ENCODE assay signal across 10 mouse cellular contexts in genomic region chr3:105711741-105712140, GRCm38 (mm10). TPM values are rescaled to one million over a fixed set of nuclear protein-coding genes. Genes with fewer than 3 reads are reported as not detected.
A peak's percentile ranks its signal among the peaks of the same experiment; 100 is the strongest.
DNase-seq lines count a peak whose midpoint lies in the region; ATAC-seq and TF ChIP-seq lines count a peak whose summit lies in the region.
"Had no signal": no experiment of that assay in that cellular context is flagged by ENCODE, and none has a peak within 500 bp of the region (broad histone marks: within the 10 kb centered on the region; RNA-seq: fewer than 3 reads in every experiment).

No protein-coding gene starts in this region.

- H3K9ac ChIP-seq in hindbrain, postnatal 0 days (replicated peaks; ENCODE audit: low read length) = no peak overlapping the region
- H3K9ac ChIP-seq: liver, embryonic 14.5 days had no signal

- TF ChIP-seq CTCF in layer of hippocampus, adult 2 months (conservative IDR thresholded peaks at IDR 0.05) = no peak
- TF ChIP-seq CTCF in hindbrain, postnatal 0 days (IDR thresholded peaks at IDR 0.05; ENCODE audit: low read depth) = no peak
- TF ChIP-seq CTCF in thymus, adult 2 months (IDR thresholded peaks at IDR 0.05; ENCODE audit: borderline replicate concordance, control insufficient read depth, extremely low read depth, insufficient read depth, low read length, poor library complexity) = no peak

- no peaks in the 10 kb centered on the region for H3K9me3 ChIP-seq in hindbrain, postnatal 0 days (ENCODE audit: low read length)

- H3K27ac ChIP-seq in layer of hippocampus, adult 2 months = peak overlapping the region; percentile 52; the same call in 1 of the 2 replicates
- peak overlapping the region; percentile 54; the same call in 1 of the 2 replicates for H3K27ac ChIP-seq in hindbrain, postnatal 0 days
- no peak overlapping the region for H3K27ac ChIP-seq in thymus, adult 2 months (ENCODE audit: control insufficient read depth, insufficient read depth, low read length)
- H3K27ac ChIP-seq: liver, embryonic 14.5 days had no signal

- no peaks in the 10 kb centered on the region for H3K36me3 ChIP-seq in hindbrain, postnatal 0 days (ENCODE audit: insufficient read depth, low read length)
- no peaks in the 10 kb centered on the region; the same call in 1 of the 2 replicates for H3K36me3 ChIP-seq in thymus, adult 2 months (ENCODE audit: control insufficient read depth, insufficient read depth, low read length)

- peak; percentile 53 for ATAC-seq in hindbrain, postnatal 0 days
- ATAC-seq: activated CD4-positive, CD25-positive, alpha-beta regulatory T cell, adult 4 months; inflammation-experienced regulatory T-cells, adult 6 months had no signal

- peaks cover 27% of the 10 kb centered on the region for H3K4me1 ChIP-seq in hindbrain, postnatal 0 days (ENCODE audit: insufficient read depth, low read length)
- H3K4me1 ChIP-seq in thymus, adult 2 months (replicated peaks; ENCODE audit: control insufficient read depth, insufficient read depth, low read length) = no peaks in the 10 kb centered on the region

- DNase-seq in layer of hippocampus, adult 2 months (ENCODE audit: low spot score in 2 of 2) = no peak
- DNase-seq in layer of hippocampus, postnatal 25 days (ENCODE audit: extremely low spot score in 1 of 2, low spot score in 1 of 2) = no peak
- peak; percentile 84 to 89 for DNase-seq in cerebellum, postnatal 10 days
- DNase-seq in gastrocnemius, adult 8-10 months (ENCODE audit: low spot score in 2 of 2) = peak; percentile 54 to 72
- peak; percentile 64 for DNase-seq in hindbrain, postnatal 0 days (ENCODE audit: low spot score)
- DNase-seq in thymus, adult 2 months = no peak
- no peak for DNase-seq in urinary bladder, adult 2 months (ENCODE audit: low spot score)

- 38% methylated on average over 7 of the region's 7 CpGs for WGBS in hindbrain, postnatal 0 days
- 89% methylated on average over 7 of the region's 7 CpGs for WGBS in thymus, adult 2 months

- no peaks in the 10 kb centered on the region for H3K27me3 ChIP-seq in hindbrain, postnatal 0 days (ENCODE audit: insufficient read depth, low read length)
- H3K27me3 ChIP-seq in thymus, adult 2 months (ENCODE audit: control insufficient read depth, insufficient read depth, low read length) = no peaks in the 10 kb centered on the region

- no peak overlapping the region for H3K4me2 ChIP-seq in hindbrain, postnatal 0 days (ENCODE audit: low read depth, low read length)

- TF ChIP-seq POLR2A in thymus, adult 2 months (IDR thresholded peaks at IDR 0.05; ENCODE audit: control insufficient read depth, extremely low read depth, insufficient read depth, low read length, poor library complexity) = no peak

- no peak overlapping the region for H3K4me3 ChIP-seq in layer of hippocampus, adult 2 months
- H3K4me3 ChIP-seq in hindbrain, postnatal 0 days (ENCODE audit: low read length) = no peak overlapping the region
- H3K4me3 ChIP-seq in thymus, adult 2 months (ENCODE audit: control insufficient read depth, insufficient read depth, low read length) = no peak overlapping the region

RNA-seq across cellular contexts. Expression of gene Inka2, which starts 7.3 kb away (rescaled TPM):
- total RNA-seq in layer of hippocampus, adult 2 months (2021) = 10 to 100 TPM; 74.1 to 74.9 TPM
- 10 to 100 TPM; 61.9 to 72.7 TPM for total RNA-seq in layer of hippocampus, postnatal 25 days (2021)
- total RNA-seq in gastrocnemius, adult 8-10 months (2022) = 1 to 10 TPM; 2.5 to 4.4 (median 3.1) TPM
- 11.1 and 15.0 TPM in 2 replicates for total RNA-seq in hindbrain, postnatal 0 days (2014; rRNA removed)
- 5.5 and 8.5 TPM in 2 replicates for polyA plus RNA-seq in hindbrain, postnatal 0 days (2015; fragmentation: Nextera tagmentation; extraction: Ambion mirVana)
- polyA plus RNA-seq in thymus, adult 2 months (2012; rRNA removed) = 5.5 TPM in 2 replicates
- 19.8 and 27.1 TPM in 2 replicates for polyA plus RNA-seq in urinary bladder, adult 2 months (2012; rRNA removed)

RNA-seq across cellular contexts. Expression of gene Ddx20, which starts 24.4 kb away (rescaled TPM):
- total RNA-seq in layer of hippocampus, adult 2 months (2021) = 10 to 100 TPM; 12.5 to 12.9 TPM
- 10 to 100 TPM; 11.5 to 12.0 TPM for total RNA-seq in layer of hippocampus, postnatal 25 days (2021)
- total RNA-seq in gastrocnemius, adult 8-10 months (2022) = 10 to 100 TPM in 3 of 4 experiments, 1 to 10 TPM in 1; 8.9 to 13.5 (median 11.1) TPM
- 18.1 and 23.8 TPM in 2 replicates for total RNA-seq in hindbrain, postnatal 0 days (2014; rRNA removed)
- 14.4 and 15.8 TPM in 2 replicates for polyA plus RNA-seq in hindbrain, postnatal 0 days (2015; fragmentation: Nextera tagmentation; extraction: Ambion mirVana)
- 33.5 and 50.2 TPM in 2 replicates for polyA plus RNA-seq in thymus, adult 2 months (2012; rRNA removed)
- 10.4 and 10.8 TPM in 2 replicates for polyA plus RNA-seq in urinary bladder, adult 2 months (2012; rRNA removed)

Comparison
In these comparisons a context has a peak if more than half of its experiments do, and no peak if none do; other contexts are left out.
1. DNase-seq: peak in cerebellum, postnatal 10 days (2 of 2), gastrocnemius, adult 8-10 months (2 of 2) and hindbrain, postnatal 0 days (single experiment); none in layer of hippocampus, adult 2 months (0 of 2), layer of hippocampus, postnatal 25 days (0 of 2), thymus, adult 2 months (single experiment) and urinary bladder, adult 2 months (single experiment).